Mouse (Mus musculus): ENCODE data around the gene B2m.

Gene B2m

GRCm38 (mm10) chr2:122194509-122194929 is 47.0 kb downstream of the B2m start:
- no peak for DNase-seq (ENCODE audit: low read depth, low spot score)

DNA sequence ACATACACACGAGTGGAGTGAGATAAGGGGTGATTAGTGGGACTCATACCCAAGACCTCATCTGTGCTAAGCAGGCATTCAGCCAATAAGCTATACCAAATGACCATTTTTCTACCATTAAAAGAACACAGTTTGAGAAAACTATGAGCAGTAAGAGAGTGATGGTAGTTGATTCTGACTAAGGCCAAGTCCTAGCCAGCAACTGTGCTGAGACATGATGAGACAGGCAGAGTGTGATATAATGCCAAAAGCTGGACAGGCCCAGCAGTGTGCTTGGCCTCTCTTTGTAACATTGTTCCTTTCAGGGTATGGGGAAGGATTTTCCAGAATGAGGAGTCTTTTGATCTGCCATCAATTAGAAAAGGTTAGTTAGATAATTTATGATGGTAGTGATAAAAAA is 54.0 kb downstream of the B2m start:
- DNase-seq (ENCODE audit: low read depth, low spot score), result no peak

Measured in c-Kit-negative CD71-positive TER-119-positive erythroid progenitor cells, embryonic 14.5 days (primary cell).